Mouse (Mus musculus) cerebellum, adult 2 months (tissue): ENCODE data around the gene Fsip1.

Experiments used
- CTCF ChIP-seq: fragments of 200-500 bp; IDR thresholded peaks from 2 replicates; pipeline ENCODE4 v1.5.1; 2011; ENCODE audit warnings: low read depth, mild to moderate bottlenecking, control low read depth, low read length, moderate library complexity, borderline replicate concordance; ENCODE audit not compliant: insufficient read depth
- POLR2A ChIP-seq: fragments of 200-500 bp; IDR thresholded peaks from 2 replicates; pipeline ENCODE4 v1.6.1; 2011; ENCODE audit warnings: low read length, control low read depth, borderline replicate concordance; ENCODE audit not compliant: insufficient read depth

- TF ChIP-seq CTCF: no peak
- TF ChIP-seq POLR2A: no peak
Observed at GRCm38 (mm10) chr2:118128313-118128712, 128.5 kb downstream of the Fsip1 start.
